Mouse (Mus musculus) C2C12 (cell line): ENCODE results near the gene Arhgap24.

Experiments used
- CTCF ChIP-seq: IDR thresholded peaks from one replicate; pipeline ENCODE4 v1.5.1; 2011; ENCODE audit not compliant: control insufficient read depth, insufficient read depth, insufficient read length
- MYOG ChIP-seq: IDR thresholded peaks from one replicate; pipeline ENCODE4 v1.6.1; 2011; ENCODE audit not compliant: control insufficient read depth, insufficient read length; ENCODE audit errors: extremely low read depth

DNA sequence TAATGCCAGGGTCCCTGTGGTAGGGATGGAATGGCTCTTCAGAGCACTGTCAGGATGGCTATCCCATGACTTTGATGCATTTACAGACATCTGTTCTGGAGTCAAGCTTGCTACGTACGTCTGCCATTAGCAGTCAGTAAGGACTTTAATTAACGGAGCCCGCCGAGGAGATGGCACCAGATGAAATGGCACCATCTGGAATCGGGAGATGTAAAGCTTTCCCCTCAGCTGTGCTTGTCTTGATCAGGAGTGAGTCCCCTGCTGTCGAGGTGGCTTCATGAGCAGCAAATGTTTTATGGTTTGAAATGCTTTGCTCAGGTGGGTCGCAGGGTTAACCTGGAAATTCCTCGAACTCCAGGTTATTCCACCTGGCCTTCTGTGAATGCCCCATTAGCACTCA, 267.0 kb downstream of the Arhgap24 start:
- TF ChIP-seq CTCF = no peak
- TF ChIP-seq MYOG = no peak
